Mouse (Mus musculus) liver (tissue): ENCODE measurements at regions not wholly inside any gene's neighbourhood (a gene's known extent, or its start where the extent isn't known, plus 50 kb on each side); places are given as distances from the start of the nearest gene placed in this dataset.

Source experiments
- DNase-seq: peaks from one replicate; pipeline ENCODE4 v3.0.0-alpha.2; 2020; ENCODE audit warnings: mixed read lengths

DNA sequence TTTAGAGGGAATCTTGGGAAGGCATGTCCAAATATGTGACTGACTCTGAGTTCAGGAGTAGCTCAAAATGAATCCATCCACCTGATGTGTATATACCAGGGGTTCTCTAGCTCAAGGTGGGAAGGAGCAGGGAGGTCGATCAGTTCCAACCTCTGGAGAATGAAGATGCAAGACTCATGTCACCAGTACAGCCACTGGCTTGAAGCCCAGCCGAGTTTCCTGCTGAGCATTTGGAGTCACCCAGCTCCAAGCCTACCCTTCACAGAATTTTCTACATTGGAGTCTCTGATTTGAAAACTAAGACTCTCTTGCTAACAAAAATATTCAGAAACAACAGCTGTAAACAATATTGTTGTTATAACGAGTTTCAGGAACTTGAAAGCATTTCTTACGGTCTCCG, 134.6 kb upstream of the Arglu1 start:
- DNase-seq, result no peak

GRCm38 (mm10) chr8:8821119-8821518, 130.8 kb upstream of the Arglu1 start:
- no peak for DNase-seq

DNA sequence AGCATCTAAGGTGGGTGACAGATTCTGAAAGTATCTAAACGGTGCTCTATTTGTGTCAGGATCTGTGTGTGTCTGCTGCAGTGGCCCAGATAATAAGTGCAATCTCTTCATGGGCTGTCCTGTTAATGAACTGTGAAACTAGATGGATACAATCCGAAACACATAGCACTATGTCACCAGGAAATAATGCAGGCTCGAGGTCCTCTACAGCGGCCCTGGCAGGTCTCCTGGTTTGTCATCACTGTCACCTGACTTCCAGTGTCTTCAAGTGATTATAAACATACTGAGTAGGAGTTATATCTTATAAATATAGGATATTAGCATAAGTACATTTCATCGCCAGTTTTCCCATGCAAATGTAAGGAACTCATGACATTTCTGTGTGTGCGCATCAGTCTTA, 130.3 kb upstream of the Arglu1 start:
- DNase-seq, result no peak

DNA sequence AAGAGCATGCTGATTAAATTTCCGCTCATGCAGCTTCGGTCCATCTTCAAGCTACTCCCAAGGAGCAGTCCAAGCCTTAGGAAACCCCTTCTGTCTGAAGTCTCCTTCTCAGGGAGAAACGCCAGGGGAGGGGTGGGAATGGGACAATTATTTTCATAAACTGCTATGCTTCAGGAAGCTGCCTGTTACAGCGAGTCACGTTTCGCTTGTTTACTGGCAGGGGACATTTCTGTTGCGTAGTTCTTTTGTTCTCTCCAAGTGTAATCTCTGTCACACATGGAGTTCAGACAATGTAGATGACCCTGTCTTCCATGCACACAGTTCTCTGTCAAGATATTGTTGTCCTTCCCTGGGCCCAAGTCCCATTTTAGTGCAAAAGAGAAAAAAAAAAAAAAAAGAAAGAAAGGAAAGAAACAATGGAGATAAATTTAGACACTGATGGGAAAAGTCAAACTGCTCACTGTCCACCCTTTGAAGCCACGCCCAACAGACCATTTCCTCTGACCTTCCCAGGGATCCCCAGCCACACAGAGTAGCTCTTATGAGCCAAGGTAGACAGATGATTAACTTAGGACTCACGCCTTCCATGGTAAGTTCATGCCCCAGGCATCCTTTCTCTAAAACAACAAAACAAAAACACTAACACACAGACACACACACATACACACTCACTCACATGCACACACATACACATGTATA, 129.1 kb upstream of the Arglu1 start:
- no peak for DNase-seq

DNA sequence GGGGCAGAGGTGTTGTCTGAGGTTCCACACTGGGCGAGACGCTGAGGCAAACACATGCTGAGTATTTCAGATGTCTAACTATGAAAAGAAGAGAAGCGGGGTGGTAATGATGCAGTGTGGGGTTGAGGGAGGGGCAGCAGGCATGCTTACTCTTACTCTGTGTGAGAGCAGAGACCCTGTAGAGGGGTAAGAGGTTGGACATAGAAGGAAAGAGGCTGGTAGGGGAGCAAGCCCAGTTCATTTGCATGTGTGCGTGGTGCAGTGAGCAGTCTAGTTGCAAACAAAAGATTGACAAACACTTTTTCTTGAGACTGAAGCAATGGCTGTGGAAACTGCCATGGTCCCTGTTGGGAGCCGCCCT, 122.5 kb upstream of the Arglu1 start:
- DNase-seq, result no peak

DNA sequence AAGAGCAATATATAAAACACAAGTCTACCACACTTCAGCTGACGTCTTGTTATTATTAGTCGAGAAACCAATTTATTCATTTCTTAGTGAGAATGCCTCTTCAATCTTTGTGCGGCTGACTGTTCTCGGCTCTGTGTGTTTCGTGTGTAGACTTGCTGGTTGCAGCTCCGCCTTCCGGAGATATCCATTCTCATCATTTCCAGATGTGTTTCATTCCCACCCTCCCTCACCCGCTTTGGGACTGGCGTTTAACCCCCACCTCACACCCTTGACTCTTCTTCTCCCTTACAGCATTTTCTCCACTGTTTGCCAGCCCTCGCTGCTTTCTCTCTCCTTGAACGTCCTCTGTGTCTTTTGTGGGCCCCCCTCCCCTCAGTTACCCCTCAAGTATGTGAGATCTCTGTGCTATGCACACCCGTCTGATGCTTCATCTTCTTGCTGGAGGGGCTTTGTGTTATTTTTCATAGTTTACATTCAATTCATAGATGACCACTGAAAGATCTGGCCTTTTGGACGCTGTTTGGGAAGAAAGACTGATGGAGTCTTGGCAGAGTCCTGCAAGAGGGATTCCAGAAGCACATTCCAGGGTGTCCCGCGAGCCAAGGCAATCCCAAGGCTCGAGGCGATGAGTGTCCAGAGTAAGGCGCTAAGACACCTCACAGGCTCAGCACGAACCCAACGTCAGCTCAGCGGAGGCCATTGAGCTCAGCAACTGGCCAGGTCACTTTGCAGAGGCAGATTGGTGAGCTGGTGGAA, 121.9 kb upstream of the Arglu1 start:
- peak; percentile 7 for DNase-seq

- no peak for DNase-seq
Observed at GRCm38 (mm10) chr8:8810928-8811327, 120.6 kb upstream of the Arglu1 start.

- DNase-seq, result no peak
Observed at GRCm38 (mm10) chr8:8809835-8810439, 119.6 kb upstream of the Arglu1 start.

GRCm38 (mm10) chr8:8809349-8809748, 119.0 kb upstream of the Arglu1 start:
- no peak for DNase-seq

- no peak for DNase-seq
Observed at GRCm38 (mm10) chr8:8802761-8803340, 112.5 kb upstream of the Arglu1 start.

DNA sequence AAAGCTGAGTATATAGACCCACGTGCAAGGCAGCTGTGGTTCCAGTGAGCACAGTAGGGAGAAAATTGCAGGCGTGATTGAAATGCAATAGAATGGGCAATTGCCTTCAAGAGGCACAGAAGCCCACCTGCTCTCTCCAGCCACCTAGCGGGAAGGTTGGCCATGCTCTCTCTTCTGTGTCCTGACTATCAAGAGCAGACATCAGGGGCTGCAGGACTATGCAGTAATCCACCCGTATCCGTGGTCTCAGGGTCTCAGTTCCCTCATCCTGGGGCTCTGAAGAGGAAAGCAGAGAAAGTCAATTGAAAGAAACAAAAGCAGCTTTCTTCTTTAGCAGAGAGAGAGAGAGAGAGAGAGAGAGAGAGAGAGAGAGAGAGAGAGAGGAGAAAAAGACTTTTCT, 112.0 kb upstream of the Arglu1 start:
- DNase-seq, result no peak

DNA sequence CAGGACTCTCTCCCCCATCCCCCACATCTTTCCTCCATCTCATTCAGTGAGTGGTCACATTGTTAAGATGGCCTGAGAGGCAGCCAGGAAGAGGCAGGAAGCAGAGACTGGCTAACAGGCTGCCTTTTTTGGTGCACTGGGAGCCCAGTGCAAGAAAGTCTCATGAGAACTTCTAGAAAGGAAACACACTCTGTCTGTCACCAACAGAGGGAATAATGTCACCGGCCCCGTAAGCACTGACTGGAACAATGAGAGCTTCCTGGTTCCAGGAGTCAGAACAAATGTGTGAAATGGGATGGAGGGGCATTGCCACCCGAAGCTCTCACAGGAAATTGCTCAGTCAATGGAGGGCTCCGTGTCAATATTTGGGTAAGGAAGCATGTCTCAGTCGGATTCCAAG, 111.3 kb upstream of the Arglu1 start:
- no peak for DNase-seq

GRCm38 (mm10) chr8:8797521-8797920, 107.2 kb upstream of the Arglu1 start:
- DNase-seq, result no peak

DNA sequence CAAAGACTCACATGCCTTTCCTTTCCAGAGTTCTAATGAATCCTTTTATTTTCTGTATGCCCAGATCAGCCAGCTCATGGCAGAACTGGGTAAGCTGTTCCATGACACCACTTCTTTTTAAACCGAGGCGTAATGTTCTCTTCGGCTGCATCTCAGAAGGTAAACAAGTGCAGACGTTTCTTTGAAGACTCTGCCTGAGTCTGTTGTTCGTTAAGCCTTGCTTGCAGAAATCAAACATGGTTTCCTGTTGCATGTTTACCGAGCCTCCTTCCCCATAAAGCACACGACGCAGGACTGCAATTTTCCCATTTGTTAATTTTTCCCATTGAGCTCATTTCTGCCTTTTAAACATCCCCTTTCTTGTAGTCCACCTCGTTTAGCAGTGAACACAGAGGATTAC, 106.6 kb upstream of the Arglu1 start:
- no peak for DNase-seq

GRCm38 (mm10) chr8:8794711-8795110, 104.4 kb upstream of the Arglu1 start:
- DNase-seq, result no peak

GRCm38 (mm10) chr8:8779931-8780330, 89.6 kb upstream of the Arglu1 start:
- no peak for DNase-seq

DNA sequence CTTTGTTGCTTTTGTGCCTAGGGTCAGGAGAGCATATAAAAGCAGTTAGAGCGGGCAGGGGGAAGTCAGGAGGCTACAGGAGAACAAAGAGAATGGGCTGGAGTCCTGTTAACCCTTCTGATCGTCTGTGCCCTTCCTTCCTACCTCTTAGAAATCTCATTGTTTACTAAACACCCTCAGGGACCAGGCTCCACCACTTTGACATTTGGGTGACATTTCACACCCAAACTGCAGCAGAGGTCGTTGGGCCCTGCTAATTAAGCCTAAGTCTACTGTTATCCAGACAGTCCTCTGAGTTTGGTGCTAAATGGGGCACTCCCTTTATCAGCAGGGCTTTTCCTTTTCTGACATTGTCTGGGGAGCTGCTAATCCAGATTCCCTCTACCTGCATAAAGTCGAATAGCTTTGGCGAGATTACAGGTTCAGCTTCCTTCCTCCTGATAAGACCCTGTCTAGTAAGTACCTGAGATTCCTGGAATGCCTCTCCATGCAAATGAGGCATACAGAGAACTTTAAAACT, 84.2 kb upstream of the Arglu1 start:
- DNase-seq, result no peak

DNA sequence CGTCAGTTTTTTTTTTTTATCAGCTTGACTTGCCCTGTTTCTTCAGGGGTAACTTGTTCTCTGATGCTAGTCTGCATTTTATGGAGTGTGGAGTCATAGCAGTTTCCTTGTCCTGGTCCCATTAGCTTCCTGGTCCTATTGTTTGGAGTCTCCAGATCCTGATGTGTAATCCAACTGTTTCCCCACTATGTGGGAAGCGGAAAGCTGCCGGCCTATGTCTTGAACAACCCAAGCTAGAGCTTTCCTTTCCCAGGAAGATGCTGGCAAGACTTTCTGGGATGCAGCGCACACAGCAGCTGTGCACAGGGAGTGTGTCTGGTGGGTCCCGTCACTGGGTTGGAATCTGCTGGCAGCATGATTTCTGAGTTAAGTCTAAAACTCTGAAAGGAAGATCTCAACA, 82.1 kb upstream of the Arglu1 start:
- DNase-seq, result no peak

GRCm38 (mm10) chr8:8770397-8770796, 80.1 kb upstream of the Arglu1 start:
- no peak for DNase-seq

DNA sequence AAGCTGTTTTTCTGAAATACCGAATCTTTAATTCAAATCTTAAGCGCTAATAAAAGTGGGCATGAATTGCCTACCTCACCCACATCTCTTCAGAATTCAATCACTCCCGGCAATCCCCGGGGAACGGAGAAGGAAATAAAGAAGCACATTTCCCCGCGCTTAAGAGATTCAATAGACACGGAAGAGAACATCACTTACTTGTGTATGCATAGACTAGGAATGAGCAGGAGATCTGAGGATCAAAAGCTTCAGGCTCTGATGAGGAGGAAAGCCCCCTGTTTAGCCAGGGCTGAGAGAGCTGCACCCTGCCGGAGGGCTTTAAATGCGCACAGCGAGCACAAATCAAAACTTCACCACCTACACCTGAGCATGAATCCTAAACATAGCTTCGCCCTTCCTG, 72.0 kb upstream of the Arglu1 start:
- no peak for DNase-seq

- DNase-seq, result no peak
Observed at GRCm38 (mm10) chr8:8758283-8758682, 68.0 kb upstream of the Arglu1 start.

GRCm38 (mm10) chr8:8751208-8751607, 60.9 kb upstream of the Arglu1 start:
- DNase-seq, result no peak

DNA sequence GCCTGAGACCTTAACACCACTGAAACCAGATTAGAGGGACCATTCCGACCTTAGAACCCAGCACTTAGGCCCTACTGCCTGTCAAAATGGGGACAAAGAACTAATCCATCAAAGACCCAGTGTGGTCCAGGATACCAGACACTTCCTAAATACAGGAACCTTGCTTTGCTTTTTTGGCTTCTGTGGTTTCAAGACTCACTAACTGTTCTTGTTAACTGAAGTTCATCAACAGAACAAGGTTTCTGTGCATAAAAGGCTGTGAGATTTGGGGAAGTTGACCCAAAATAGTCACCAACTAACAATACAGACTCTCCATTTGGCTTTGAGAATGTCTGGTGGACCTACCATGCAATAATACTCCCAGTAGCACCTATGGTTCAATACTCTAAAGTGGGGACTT, 56.4 kb upstream of the Arglu1 start:
- DNase-seq, result no peak
